Mouse (Mus musculus) intestine, embryonic 14.5 days (tissue): ENCODE measurements around the gene Exoc6. TPM values are rescaled to one million over a fixed set of nuclear protein-coding genes. Genes with fewer than 3 reads are reported as not detected.
A peak's percentile ranks its signal among the peaks of the same experiment; 100 is the strongest.

Experiments used
- ATAC-seq: fragments of 200-750 bp; cut with Nextera tagmentation; replicated peaks from 2 replicates; pipeline ENCODE4 v1.8.0; 2017; ENCODE audit warnings: low read depth, moderate number of reproducible peaks, moderate TSS enrichment, moderate library complexity; ENCODE audit not compliant: low FRiP score, low TSS enrichment
- DNase-seq: peaks from one replicate; pipeline ENCODE4 v3.0.0-alpha.2; 2018; ENCODE audit warnings: low spot score
- H3K27ac ChIP-seq: fragments of 300-500 bp; sonication (generic); 2 replicates; pipeline ENCODE4 v1.5.1; 2014; ENCODE audit warnings: low read depth, mild to moderate bottlenecking, control low read depth
- H3K27me3 ChIP-seq: fragments of 300-500 bp; sonication (generic); replicated peaks from 2 replicates; pipeline ENCODE4 v1.6.1; 2014; ENCODE audit warnings: low read length, control low read depth; ENCODE audit not compliant: control insufficient read depth, insufficient read depth
- H3K36me3 ChIP-seq: fragments of 300-500 bp; sonication (generic); 2 replicates; pipeline ENCODE4 v1.6.1; 2014; ENCODE audit warnings: low read length, control low read depth; ENCODE audit not compliant: control insufficient read depth, insufficient read depth
- H3K4me1 ChIP-seq: fragments of 300-500 bp; sonication (generic); replicated peaks from 2 replicates; pipeline ENCODE4 v1.6.1; 2014; ENCODE audit warnings: low read length, control low read depth, mixed read lengths; ENCODE audit not compliant: control insufficient read depth, insufficient read depth
- H3K4me2 ChIP-seq: fragments of 300-500 bp; sonication (generic); 2 replicates; pipeline ENCODE4 v1.6.1; 2014; ENCODE audit warnings: low read length
- H3K4me3 ChIP-seq: fragments of 300-500 bp; sonication (generic); 2 replicates; pipeline ENCODE4 v1.5.1; 2014; ENCODE audit warnings: low read depth, low read length, control low read depth, mixed read lengths
- H3K9ac ChIP-seq: fragments of 300-500 bp; sonication (generic); 2 replicates; pipeline ENCODE4 v1.6.1; 2014; ENCODE audit warnings: mild to moderate bottlenecking, low read length
- H3K9me3 ChIP-seq: fragments of 300-500 bp; sonication (generic); 2 replicates; pipeline ENCODE4 v1.6.1; 2016; ENCODE audit warnings: low read length, control low read depth; ENCODE audit not compliant: control insufficient read depth
- WGBS: fragments of 180-500 bp; shearing (Covaris S2); extraction: QIAGEN DNeasy Blood & Tissue Kit; methylation state at CpG from one replicate; pipeline ENCODE4 v1.1.7; 2014; 5-methylcytosine and 5-hydroxymethylcytosine counted together
- polyA plus RNA-seq: library from polyadenylated mRNA; unstranded; fragments of >200 nt; fragmentation: Nextera tagmentation; extraction: Ambion mirVana; gene quantifications from 2 replicates; pipeline ENCODE4 v1.2.1, GENCODE M21; 2014

Gene Exoc6
- polyA plus RNA-seq, 1 experiment from 2014 or later = 15.7 TPM

DNA sequence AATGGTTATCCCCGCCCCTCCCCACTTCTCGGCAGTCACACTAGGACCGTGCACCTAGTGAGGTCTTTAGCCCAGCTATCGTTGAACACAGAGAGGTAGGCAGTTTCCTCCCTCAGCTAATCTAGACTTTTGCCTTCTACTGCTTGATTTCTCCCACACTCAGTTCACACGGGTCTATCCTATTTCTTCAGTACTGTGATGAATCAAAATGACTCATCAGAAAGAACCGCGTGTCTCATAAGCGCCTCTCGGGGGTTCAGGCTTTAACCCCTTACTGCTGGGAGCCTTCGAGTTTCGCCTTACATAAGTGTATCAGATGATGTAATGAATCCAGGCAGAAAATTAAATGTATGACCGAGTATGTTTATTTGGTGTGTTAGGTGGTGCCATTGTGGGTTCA, 123.2 kb downstream of the Exoc6 start:
- H3K4me3 ChIP-seq = no peak overlapping the region
- peaks cover 5% of the 10 kb centered on the region; the same call in 1 of the 2 replicates for H3K4me1 ChIP-seq
- WGBS = 53% methylated on average over 12 of the region's 12 CpGs
- no peaks in the 10 kb centered on the region for H3K27me3 ChIP-seq
- H3K9ac ChIP-seq = no peak overlapping the region
- H3K36me3 ChIP-seq = no peaks in the 10 kb centered on the region
- no peak overlapping the region for H3K27ac ChIP-seq
- H3K9me3 ChIP-seq = no peaks in the 10 kb centered on the region
- no peak overlapping the region for H3K4me2 ChIP-seq
- peak; percentile 41 for DNase-seq
- no peak for ATAC-seq

DNA sequence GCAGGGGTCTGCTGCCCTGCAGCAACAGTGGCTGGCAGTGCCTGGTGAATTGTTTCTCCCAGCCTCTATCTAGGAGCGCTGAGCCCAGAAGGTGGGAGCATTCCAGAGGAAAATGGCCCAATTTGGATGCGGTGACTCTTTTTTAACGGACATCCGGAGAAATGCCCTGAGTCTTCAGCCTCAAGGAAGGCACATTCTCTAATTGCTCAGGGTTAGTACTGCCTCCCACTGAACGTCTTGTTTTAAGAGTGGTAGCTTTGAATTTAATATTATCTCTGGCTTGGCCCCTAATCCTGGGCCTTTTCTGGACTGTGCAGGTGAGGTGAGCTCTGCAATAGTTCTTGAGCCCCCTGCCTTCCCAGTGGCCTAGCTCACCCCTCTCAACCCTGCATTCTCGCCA, 135.1 kb downstream of the Exoc6 start, which contains the start of gene Cyp26c1:
Cyp26c1 (plus strand) TSS at position 301 of the 400 bp plus-strand sequence.
- H3K4me1 ChIP-seq = no peaks in the 10 kb centered on the region
- H3K4me2 ChIP-seq = no peak within 1 kb of the TSS
- no peak for DNase-seq
- H3K9me3 ChIP-seq = no peaks in the 10 kb centered on the region
- WGBS = 20% methylated on average over 6 of the region's 6 CpGs
- no peak within 1 kb of the TSS for H3K4me3 ChIP-seq
- H3K27me3 ChIP-seq = peaks cover 87% of the 10 kb centered on the region
- H3K36me3 ChIP-seq = no peaks in the 10 kb centered on the region
- no peak within 1 kb of the TSS for H3K9ac ChIP-seq
- no peak within 1 kb of the TSS for H3K27ac ChIP-seq
- ATAC-seq = no peak

DNA sequence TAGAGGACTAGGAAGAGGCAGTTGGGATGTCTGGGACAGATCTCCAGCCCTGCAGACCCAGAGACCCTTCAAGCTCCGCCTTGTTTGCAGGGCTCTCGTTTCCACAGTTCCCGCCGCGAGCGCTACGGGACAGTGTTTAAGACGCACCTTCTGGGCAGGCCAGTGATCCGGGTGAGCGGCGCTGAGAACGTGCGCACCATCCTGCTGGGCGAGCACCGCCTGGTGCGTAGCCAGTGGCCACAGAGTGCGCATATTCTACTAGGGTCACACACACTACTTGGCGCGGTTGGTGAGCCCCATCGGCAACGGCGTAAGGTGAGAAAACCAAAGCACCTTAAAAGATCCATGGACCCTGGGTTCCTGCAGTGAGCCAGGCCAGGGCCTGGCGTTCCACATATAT, 136.1 kb downstream of the Exoc6 start:
- no peaks in the 10 kb centered on the region for H3K4me1 ChIP-seq
- WGBS = 9% methylated on average over 23 of the region's 23 CpGs
- no peaks in the 10 kb centered on the region for H3K36me3 ChIP-seq
- H3K4me2 ChIP-seq = no peak overlapping the region
- H3K9ac ChIP-seq = no peak overlapping the region
- peaks cover 97% of the 10 kb centered on the region for H3K27me3 ChIP-seq
- DNase-seq (no peak), ATAC-seq (no peak)
- no peak overlapping the region for H3K27ac ChIP-seq
- H3K4me3 ChIP-seq = no peak overlapping the region
- no peaks in the 10 kb centered on the region for H3K9me3 ChIP-seq

DNA sequence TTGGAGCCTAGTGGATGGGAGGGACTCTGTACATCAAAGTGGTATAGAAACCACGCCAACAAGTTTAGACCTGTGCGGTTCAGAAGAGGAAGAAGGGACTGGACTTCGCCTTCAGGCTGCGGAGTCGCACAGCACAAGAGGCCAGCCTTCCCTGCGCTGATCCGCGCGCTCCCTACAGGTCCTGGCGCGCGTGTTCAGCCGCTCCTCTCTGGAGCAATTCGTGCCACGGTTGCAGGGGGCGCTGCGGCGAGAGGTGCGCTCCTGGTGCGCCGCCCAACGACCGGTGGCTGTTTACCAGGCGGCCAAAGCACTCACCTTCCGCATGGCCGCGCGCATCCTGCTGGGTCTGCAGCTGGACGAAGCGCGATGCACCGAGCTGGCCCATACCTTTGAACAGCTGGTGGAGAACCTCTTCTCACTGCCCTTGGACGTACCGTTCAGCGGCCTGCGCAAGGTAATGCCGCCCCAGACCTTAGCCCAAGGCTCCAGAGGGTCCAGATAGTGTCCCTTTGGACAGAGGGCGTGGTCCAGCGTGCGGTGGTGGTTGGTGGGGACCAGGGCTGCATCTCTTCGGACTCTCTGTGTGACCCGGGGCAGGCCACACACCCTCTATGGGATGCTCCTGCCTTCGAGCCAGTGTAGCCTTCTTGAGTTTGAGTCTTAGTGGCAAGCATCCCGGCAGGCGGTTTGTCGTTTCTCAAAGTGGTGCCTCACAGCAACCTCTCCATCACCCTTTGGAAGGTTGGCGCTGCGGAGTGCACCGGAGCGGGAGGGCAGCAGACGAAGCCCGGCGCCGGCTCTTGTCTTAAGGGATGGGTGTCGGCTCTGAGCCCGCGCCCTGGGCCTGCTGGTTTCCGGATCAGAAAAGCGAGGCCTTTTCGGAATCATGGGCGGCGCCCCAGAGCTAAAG, 137.0 kb downstream of the Exoc6 start:
- Histone ChIP-seq H3K27ac (no peak overlapping the region), H3K9me3 (no peaks in the 10 kb centered on the region), H3K36me3 (no peaks in the 10 kb centered on the region), H3K4me3 (no peak overlapping the region), H3K4me1 (no peaks in the 10 kb centered on the region), H3K4me2 (no peak overlapping the region), H3K9ac (no peak overlapping the region), H3K27me3 (peaks cover 98% of the 10 kb centered on the region)
- 3% methylated on average over 62 of the region's 62 CpGs for WGBS
- DNase-seq (no peak), ATAC-seq (peak; percentile 36; the same call in 1 of the 2 replicates)

DNA sequence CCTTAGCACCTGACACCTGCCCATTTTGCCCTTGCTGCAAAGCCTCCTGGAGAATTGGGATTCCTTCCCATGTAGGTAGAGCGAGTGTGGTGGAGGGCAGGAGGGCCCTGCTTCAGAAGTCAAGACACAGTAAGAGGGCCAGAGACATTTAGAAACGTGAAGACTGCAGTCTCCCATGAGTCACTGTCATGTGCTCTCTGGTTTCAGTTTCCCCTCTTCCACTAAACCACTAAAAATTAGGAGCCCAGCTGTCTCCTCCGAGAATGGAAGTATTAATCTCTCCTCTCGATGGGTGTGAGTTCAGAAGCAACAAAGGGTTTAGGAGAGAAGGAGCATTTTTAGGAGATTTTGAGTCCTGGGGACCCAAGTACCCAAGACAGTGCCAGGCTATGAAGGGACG, 139.3 kb downstream of the Exoc6 start:
- Histone ChIP-seq H3K27ac (no peak overlapping the region), H3K4me3 (no peak overlapping the region), H3K4me1 (no peaks in the 10 kb centered on the region), H3K9me3 (no peaks in the 10 kb centered on the region), H3K9ac (no peak overlapping the region), H3K36me3 (no peaks in the 10 kb centered on the region), H3K27me3 (peaks cover 100% of the 10 kb centered on the region), H3K4me2 (no peak overlapping the region)
- 35% methylated on average over 5 of the region's 5 CpGs for WGBS
- DNase-seq (no peak), ATAC-seq (no peak)

DNA sequence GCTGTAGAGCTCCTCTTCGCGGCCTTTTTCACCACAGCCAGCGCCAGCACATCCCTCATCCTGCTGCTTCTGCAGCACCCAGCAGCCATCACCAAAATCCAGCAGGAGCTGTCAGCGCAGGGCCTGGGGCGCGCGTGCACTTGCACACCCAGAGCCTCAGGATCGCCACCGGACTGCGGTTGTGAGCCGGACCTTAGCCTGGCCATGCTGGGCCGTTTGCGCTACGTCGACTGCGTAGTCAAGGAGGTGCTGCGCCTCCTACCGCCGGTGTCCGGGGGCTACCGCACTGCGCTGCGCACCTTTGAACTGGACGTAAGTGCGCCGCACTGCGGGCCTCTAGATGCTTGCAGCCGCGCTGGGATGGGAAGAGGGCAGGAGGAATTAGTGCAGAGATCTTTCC, 140.5 kb downstream of the Exoc6 start:
- Histone ChIP-seq H3K9ac (no peak overlapping the region), H3K9me3 (no peaks in the 10 kb centered on the region), H3K4me3 (no peak overlapping the region), H3K4me1 (no peaks in the 10 kb centered on the region), H3K4me2 (peak overlapping the region; percentile 28; the same call in 1 of the 2 replicates), H3K36me3 (no peaks in the 10 kb centered on the region), H3K27ac (no peak overlapping the region), H3K27me3 (peaks cover 100% of the 10 kb centered on the region)
- DNase-seq (peak; percentile 71), ATAC-seq (no peak)
- 2% methylated on average over 29 of the region's 29 CpGs for WGBS

DNA sequence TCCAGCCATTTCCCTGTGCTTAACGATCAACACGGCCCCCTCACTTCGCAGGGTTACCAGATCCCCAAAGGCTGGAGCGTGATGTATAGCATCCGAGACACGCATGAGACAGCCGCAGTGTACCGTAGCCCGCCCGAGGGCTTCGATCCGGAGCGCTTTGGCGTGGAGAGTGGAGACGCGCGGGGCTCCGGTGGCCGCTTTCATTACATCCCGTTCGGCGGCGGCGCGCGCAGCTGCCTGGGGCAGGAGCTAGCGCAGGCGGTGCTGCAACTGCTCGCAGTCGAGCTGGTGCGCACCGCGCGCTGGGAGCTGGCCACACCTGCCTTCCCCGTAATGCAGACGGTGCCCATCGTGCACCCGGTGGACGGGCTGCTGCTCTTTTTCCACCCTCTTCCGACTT, 142.7 kb downstream of the Exoc6 start:
- Histone ChIP-seq H3K36me3 (no peaks in the 10 kb centered on the region), H3K4me2 (peak overlapping the region; percentile 63), H3K9me3 (no peaks in the 10 kb centered on the region), H3K27me3 (peaks cover 100% of the 10 kb centered on the region), H3K4me1 (peaks cover 6% of the 10 kb centered on the region; the same call in 1 of the 2 replicates), H3K27ac (no peak overlapping the region), H3K9ac (no peak overlapping the region), H3K4me3 (peak overlapping the region; percentile 37)
- ATAC-seq = no peak; the same call in 1 of the 2 replicates
- DNase-seq = peak; percentile 73
- WGBS = under 1% methylated on average over 40 of the region's 40 CpGs

DNA sequence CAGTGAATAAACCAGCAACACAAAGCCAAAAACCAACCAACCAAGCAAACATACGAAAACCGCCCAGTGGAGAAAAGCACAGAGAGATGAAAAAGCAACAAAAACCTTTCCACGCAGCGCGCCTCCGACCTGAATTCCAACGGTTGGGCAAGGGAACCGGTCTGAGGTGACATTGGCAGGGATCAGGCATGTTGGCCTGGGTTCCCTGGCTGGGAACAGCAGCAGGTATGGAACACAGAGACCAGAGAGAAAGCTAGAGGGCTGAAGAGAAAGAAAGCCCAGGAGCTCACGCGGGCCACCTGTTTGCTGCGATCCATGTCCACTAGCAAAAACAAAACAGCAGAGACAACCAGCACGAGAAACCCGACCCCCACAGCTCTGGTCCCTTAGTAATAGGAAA, 144.9 kb downstream of the Exoc6 start:
- no peak overlapping the region for H3K4me3 ChIP-seq
- H3K36me3 ChIP-seq = no peaks in the 10 kb centered on the region
- H3K27me3 ChIP-seq = peaks cover 100% of the 10 kb centered on the region
- no peak overlapping the region for H3K9ac ChIP-seq
- H3K4me1 ChIP-seq = peaks cover 12% of the 10 kb centered on the region
- H3K9me3 ChIP-seq = no peaks in the 10 kb centered on the region
- no peak overlapping the region for H3K4me2 ChIP-seq
- no peak overlapping the region for H3K27ac ChIP-seq
- no peak for DNase-seq
- WGBS = 46% methylated on average over 13 of the region's 13 CpGs
- no peak for ATAC-seq
